Mouse (Mus musculus) testis, adult 2 months (tissue): ENCODE measurements around the gene Nle1.

ENCODE experiments used
- CTCF ChIP-seq: fragments of 200-500 bp; IDR thresholded peaks from 2 replicates; pipeline ENCODE4 v1.5.1; 2012; ENCODE audit warnings: low read depth, mild to moderate bottlenecking, inconsistent platforms, low read length, moderate library complexity; ENCODE audit not compliant: control insufficient read depth, insufficient read depth, insufficient replicate concordance
- POLR2A ChIP-seq: fragments of 200-500 bp; IDR thresholded peaks from 2 replicates; pipeline ENCODE4 v1.6.1; 2012; ENCODE audit warnings: low read depth, mild to moderate bottlenecking, inconsistent platforms, low read length, moderate library complexity; ENCODE audit not compliant: control insufficient read depth

DNA sequence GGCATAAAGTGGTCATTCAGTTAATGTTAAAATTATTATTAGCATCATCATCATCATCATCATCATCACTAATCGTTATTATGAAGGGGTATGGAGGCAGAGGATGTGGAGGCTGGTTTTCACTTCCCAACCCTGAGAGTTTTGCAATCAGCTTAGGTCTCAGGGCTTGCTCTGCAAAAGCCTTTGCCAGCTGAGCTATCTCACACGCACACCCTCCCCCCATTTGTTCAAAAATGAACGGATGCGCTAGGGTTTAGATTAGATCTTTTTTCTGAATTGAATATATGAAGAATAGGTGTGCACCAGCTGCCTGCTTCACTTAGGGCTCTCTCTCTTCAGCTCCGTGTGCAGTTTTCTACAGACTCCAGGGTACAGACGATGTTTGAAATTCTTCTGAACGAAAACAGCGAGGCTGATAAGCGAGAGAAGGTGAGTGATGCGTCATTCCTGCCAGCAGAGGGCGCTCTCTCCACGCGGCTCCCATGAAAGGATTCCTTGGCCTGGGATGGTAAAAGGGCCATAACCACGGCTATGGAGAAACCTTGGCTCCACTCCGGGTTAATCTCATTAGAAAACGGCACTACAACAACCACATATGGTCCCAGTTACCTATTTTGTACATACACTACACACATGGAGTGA is 6.6 kb upstream of the Nle1 start:
- TF ChIP-seq CTCF (peak; percentile 99), POLR2A (no peak)
